Mouse (Mus musculus) embryonic facial prominence, embryonic 14.5 days (tissue): Measurements from ENCODE around the gene Zfp292. TPM values are rescaled to one million over a fixed set of nuclear protein-coding genes. Genes with fewer than 3 reads are reported as not detected.
"Not testable (repeated sequence)": the region's sequence is repeated elsewhere in the genome, so short reads cannot be mapped to it uniquely, and the experiment has no call there.

ENCODE experiments used
- ATAC-seq: fragments of 200-750 bp; cut with Nextera tagmentation; 2 replicates; pipeline ENCODE4 v1.8.0; 2017; ENCODE audit warnings: low read depth, moderate number of reproducible peaks, moderate TSS enrichment
- DNase-seq: peaks from one replicate; pipeline ENCODE4 v3.0.0-alpha.2; 2015; ENCODE audit warnings: low spot score
- H3K27ac ChIP-seq: fragments of 300-500 bp; sonication (generic); replicated peaks from 2 replicates; pipeline ENCODE4 v1.5.1; 2014; ENCODE audit warnings: low read depth, mild to moderate bottlenecking, low read length, moderate library complexity
- H3K27me3 ChIP-seq: fragments of 300-500 bp; sonication (generic); replicated peaks from 2 replicates; pipeline ENCODE4 v1.6.1; 2014; ENCODE audit warnings: low read length; ENCODE audit not compliant: control insufficient read depth, insufficient read depth
- H3K36me3 ChIP-seq: fragments of 300-500 bp; sonication (generic); 2 replicates; pipeline ENCODE4 v1.6.1; 2014; ENCODE audit warnings: low read length, mixed read lengths; ENCODE audit not compliant: control insufficient read depth, insufficient read depth
- H3K4me1 ChIP-seq: fragments of 300-500 bp; sonication (generic); 2 replicates; pipeline ENCODE4 v1.6.1; 2014; ENCODE audit warnings: antibody characterized with exemption, low read length; ENCODE audit not compliant: control insufficient read depth, insufficient read depth
- H3K4me2 ChIP-seq: fragments of 300-500 bp; sonication (generic); 2 replicates; pipeline ENCODE4 v1.6.1; 2014; ENCODE audit warnings: low read depth, mild to moderate bottlenecking, low read length, moderate library complexity, mixed read lengths
- H3K4me3 ChIP-seq: fragments of 300-500 bp; sonication (generic); 2 replicates; pipeline ENCODE4 v1.5.1; 2014; ENCODE audit warnings: low read depth, mild to moderate bottlenecking, low read length
- H3K9ac ChIP-seq: fragments of 300-500 bp; sonication (generic); 2 replicates; pipeline ENCODE4 v1.6.1; 2014; ENCODE audit warnings: low read depth, mild to moderate bottlenecking, low read length, moderate library complexity, mixed read lengths
- H3K9me3 ChIP-seq: fragments of 300-500 bp; sonication (generic); 2 replicates; pipeline ENCODE4 v1.6.1; 2016; ENCODE audit warnings: low read length; ENCODE audit not compliant: control insufficient read depth
- WGBS: fragments of 180-500 bp; shearing (Covaris S2); extraction: QIAGEN DNeasy Blood & Tissue Kit; methylation state at CpG from one replicate; pipeline ENCODE4 v1.1.7; 2014; 5-methylcytosine and 5-hydroxymethylcytosine counted together
- polyA plus RNA-seq: library from polyadenylated mRNA; unstranded; fragments of >200 nt; fragmentation: Nextera tagmentation; extraction: Ambion mirVana; gene quantifications from 2 replicates; pipeline ENCODE4 v1.2.1, GENCODE M21; 2014

Zfp292 gene
- 21.7 and 23.2 TPM in 2 replicates for polyA plus RNA-seq

DNA sequence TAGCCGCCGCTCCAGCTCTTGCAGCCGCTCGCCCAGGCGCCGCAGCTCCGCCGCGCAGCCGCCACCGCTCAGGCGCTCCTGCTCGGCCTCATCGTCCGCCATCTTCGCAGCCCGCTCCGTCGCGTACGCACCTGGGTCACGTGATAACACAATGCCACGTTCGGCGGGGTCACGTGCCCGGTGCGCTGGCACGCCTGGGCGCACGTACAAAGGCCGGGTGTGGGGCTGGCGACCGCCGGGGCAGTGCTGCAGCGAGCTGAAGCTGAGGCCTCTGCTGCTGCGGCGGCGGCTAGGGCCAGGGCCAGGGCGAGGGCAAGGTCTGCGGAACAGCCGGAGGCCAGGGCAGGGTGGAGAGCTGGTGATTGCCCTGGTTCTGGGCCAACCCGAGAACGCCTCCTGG lies at the start of gene Zfp292:
Gene Zfp292 (minus strand): TSS at position 143 of the 400 bp plus-strand sequence.
- Histone ChIP-seq H3K9ac (peak within 1 kb of the TSS; percentile 100), H3K36me3 (0 out of 2 replicates have a peak, but pooled peaks cover 3% of the 10 kb centered on the region), H3K9me3 (no peaks in the 10 kb centered on the region), H3K4me1 (peaks cover 12% of the 10 kb centered on the region), H3K4me2 (peak within 1 kb of the TSS; percentile 76), H3K27ac (peak within 1 kb of the TSS; percentile 98), H3K27me3 (no peaks in the 10 kb centered on the region), H3K4me3 (peak within 1 kb of the TSS; percentile 98)
- ATAC-seq (peak; percentile 94), DNase-seq (peak; percentile 97)
- WGBS, result 0% methylated on average over 31 of the region's 44 CpGs

DNA sequence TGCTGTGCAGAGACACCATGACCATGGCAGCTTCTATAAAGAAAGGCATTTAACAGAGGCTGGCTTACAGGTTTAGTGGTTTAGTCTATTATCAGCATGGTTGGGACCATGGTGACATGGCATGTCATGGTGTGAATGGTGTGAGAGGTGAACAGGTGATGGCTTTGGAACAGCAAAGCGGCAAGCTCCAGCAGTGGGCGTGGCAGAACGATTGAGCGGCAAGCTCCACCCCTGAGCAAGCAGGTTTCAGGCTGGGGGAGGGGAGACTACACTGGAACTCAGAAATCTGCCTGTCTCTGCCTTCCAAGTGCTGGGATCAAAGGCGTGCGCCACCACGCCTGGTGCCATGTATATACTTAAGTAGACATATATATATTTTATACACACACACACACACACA lies 45.6 kb upstream of the Zfp292 start:
- 74% methylated on average over 7 of the region's 7 CpGs for WGBS

DNA sequence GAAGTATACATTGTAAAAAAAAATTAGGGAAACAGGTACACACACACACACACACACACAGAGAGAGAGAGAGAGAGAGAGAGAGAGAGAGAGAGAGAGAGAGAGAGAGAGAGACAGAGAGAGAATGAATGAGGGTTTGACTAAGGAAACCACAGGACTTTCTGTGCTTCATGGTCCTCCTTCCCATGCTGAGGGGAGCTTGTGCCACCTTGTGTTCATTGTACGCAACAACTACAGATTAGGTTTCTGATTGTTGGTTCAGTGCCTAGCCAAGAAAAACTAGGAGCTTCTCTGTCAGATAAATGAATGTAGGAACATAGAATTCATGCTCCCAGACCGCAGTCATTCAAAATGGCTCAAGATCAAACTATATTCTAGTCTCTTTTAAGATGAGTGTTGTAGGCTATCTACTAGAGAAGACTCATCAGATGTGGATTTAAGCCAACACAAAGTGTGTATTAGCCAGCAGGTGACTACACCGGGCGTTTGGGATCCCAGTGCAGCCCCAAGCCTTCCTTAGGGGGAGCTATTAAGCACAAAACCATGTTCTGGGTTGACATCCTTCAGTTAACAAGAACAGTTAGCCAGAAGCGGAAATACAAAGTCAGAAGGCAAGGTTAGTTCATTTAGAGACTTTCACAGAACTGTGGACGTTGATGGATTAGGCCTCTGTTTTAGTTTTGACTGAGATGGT lies 39.6 kb upstream of the Zfp292 start:
- Histone ChIP-seq H3K4me3 (no peak overlapping the region), H3K27me3 (no peaks in the 10 kb centered on the region), H3K4me1 (no peaks in the 10 kb centered on the region), H3K27ac (no peak overlapping the region), H3K9ac (no peak overlapping the region), H3K4me2 (no peak overlapping the region), H3K36me3 (no peaks in the 10 kb centered on the region), H3K9me3 (no peaks in the 10 kb centered on the region)
- ATAC-seq (0 out of 2 replicates have a peak, but pooled peaks have one; percentile 57), DNase-seq (peak; percentile 85)
- WGBS, result 65% methylated on average over 6 of the region's 6 CpGs

More for the DNA sequence above, 45.6 kb upstream of the Zfp292 start:
- not testable (repeated sequence) for H3K27me3 ChIP-seq, H3K4me2 ChIP-seq, H3K27ac ChIP-seq, H3K4me1 ChIP-seq, DNase-seq, H3K36me3 ChIP-seq, H3K4me3 ChIP-seq, H3K9ac ChIP-seq, ATAC-seq, H3K9me3 ChIP-seq

DNA sequence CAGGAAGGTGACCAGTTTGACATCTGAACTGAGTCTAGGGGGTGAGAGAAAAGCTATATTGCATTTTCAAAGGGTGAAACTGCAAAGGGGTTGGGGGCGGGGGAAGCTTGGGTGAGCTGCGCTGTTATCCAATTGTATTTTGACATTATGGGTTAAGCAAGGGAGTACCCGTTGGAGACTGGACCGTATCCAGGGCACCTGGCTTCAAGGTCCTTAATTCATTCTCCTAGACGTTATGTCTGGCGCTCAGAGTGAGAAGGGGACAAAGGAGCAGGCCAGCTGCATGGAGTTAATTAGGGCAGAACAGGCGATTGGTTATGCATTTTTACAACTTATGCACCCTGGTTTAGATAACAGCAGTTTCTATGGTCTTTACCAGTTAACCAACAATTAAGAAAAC lies 34.6 kb upstream of the Zfp292 start:
- H3K4me3 ChIP-seq, result no peak overlapping the region
- WGBS, result 59% methylated on average over 7 of the region's 7 CpGs
- H3K9me3 ChIP-seq, result no peaks in the 10 kb centered on the region
- H3K4me1 ChIP-seq, result no peaks in the 10 kb centered on the region
- H3K27me3 ChIP-seq, result no peaks in the 10 kb centered on the region
- DNase-seq (peak; percentile 59), ATAC-seq (0 out of 2 replicates have a peak, but pooled peaks have one; percentile 50)
- no peak overlapping the region for H3K4me2 ChIP-seq
- no peak overlapping the region for H3K27ac ChIP-seq
- H3K36me3 ChIP-seq, result no peaks in the 10 kb centered on the region
- no peak overlapping the region for H3K9ac ChIP-seq

DNA sequence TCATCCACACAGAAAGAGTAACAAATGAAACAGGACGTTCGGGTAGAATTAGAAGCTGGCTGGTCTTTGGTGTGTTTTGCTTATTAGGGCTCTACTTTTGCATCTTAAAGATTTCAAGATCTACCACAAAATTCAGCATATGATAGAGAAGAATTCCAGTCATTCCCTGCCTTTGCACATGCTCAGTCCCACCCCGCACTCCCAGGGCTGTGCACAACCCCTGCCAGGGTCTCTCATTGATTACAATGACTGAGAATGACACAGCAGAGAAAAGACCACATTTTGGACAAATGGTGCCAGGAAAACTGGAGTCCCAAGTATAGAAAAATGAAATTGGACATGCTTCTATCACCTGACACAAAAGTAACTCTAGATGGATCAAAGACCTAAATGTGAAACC lies 29.4 kb upstream of the Zfp292 start:
- no peaks in the 10 kb centered on the region for H3K4me1 ChIP-seq
- no peak overlapping the region for H3K4me3 ChIP-seq

DNA sequence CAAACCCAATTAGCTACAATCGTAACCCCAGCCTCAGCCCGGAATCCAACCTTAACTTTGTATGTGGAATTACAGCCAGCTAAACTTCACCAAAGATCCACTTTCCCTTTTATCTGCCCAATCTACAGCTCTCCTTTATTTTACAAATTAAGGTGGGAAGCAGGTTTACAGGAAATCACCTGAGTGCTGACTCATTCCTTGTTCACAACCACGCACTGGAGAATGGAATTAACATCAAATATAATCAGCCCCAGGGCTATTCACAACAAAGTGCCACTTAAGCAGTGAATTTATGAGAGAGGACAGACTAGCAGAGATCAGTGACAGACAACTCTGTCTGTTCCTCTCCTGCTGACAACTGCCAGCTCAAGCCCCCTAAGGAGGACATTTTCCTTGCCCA lies 28.6 kb upstream of the Zfp292 start:
- H3K36me3 ChIP-seq, result no peaks in the 10 kb centered on the region
- no peaks in the 10 kb centered on the region for H3K4me1 ChIP-seq
- no peak overlapping the region for H3K9ac ChIP-seq
- DNase-seq (no peak), ATAC-seq (no peak)
- no peaks in the 10 kb centered on the region for H3K9me3 ChIP-seq
- H3K4me2 ChIP-seq, result no peak overlapping the region
- no peak overlapping the region for H3K4me3 ChIP-seq
- 52% methylated on average over 3 of the region's 3 CpGs for WGBS
- H3K27ac ChIP-seq, result no peak overlapping the region
- H3K27me3 ChIP-seq, result no peaks in the 10 kb centered on the region

More for the DNA sequence above, 29.4 kb upstream of the Zfp292 start:
- DNase-seq, result no peak
- no peak for ATAC-seq
- Histone ChIP-seq H3K9me3 (no peaks in the 10 kb centered on the region), H3K27ac (no peak overlapping the region), H3K4me2 (no peak overlapping the region), H3K36me3 (no peaks in the 10 kb centered on the region), H3K27me3 (no peaks in the 10 kb centered on the region), H3K9ac (no peak overlapping the region)
- 73% methylated on average over 3 of the region's 3 CpGs for WGBS

DNA sequence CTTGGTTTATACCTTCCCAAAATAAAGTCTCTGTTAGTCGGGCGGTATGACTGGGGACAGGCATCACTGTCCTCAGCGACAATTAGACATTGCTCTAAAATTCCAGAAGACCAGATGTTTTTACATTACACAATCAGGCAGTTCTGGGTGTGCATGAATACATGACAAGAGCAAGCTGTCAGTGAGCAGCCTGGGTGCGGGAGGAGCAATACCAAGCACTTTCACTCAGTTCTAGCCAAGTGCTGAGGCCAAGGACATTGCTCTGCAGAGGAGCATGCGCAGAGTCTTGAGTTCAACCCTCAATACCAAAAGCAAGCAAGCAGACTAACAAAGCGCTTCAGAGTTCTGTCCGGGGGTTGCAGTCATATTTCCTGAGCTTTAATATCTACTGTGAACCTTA lies 25.4 kb upstream of the Zfp292 start:
- no peak overlapping the region for H3K4me3 ChIP-seq
- ATAC-seq (no peak), DNase-seq (no peak)
- no peak overlapping the region for H3K27ac ChIP-seq
- no peaks in the 10 kb centered on the region for H3K36me3 ChIP-seq
- no peaks in the 10 kb centered on the region for H3K9me3 ChIP-seq
- WGBS, result 76% methylated on average over 7 of the region's 7 CpGs
- H3K4me2 ChIP-seq, result no peak overlapping the region
- H3K27me3 ChIP-seq, result no peaks in the 10 kb centered on the region
- no peak overlapping the region for H3K9ac ChIP-seq
- H3K4me1 ChIP-seq, result no peaks in the 10 kb centered on the region

DNA sequence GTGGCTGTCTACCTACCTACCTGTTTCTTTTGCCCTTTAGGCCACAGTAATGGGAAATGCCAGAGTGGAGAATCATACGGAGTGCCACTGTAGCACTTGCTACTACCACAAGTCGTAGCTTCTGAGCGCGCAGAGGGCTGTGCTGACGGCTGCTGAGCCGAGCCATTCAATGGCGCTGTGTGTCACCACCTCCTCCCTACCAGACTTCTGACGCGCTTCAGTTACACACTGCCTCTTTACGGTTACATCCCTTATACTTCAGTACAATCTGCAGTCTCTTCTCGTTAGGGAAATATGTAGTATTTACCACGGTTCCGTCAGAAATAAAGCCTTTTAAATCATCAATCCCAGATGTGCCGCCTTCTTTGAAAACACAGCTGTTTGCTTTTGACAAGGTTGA lies 24.3 kb upstream of the Zfp292 start:
- H3K9ac ChIP-seq, result no peak overlapping the region

DNA sequence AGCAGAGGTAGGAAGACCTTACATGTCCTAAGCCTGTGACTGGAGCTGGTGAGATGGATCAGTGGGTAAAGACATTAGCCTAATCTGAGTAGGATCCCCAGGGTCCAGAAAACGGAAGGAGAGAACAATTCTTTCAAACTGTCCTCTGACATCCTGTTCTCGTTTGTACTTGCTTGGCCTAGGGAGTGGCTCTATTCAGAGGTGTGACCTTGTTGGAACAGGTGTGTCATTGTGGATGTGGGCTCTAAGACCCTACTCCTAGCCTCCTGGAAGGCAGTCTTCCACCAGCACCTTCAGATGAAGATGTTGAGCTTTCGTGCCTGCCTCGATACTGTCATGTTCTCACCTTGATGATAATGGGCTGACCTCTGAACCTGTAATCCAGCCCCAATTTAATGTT lies 23.4 kb upstream of the Zfp292 start:
- Histone ChIP-seq H3K36me3 (no peaks in the 10 kb centered on the region), H3K27me3 (no peaks in the 10 kb centered on the region), H3K27ac (no peak overlapping the region), H3K4me3 (no peak overlapping the region), H3K4me2 (no peak overlapping the region), H3K9me3 (no peaks in the 10 kb centered on the region), H3K4me1 (no peaks in the 10 kb centered on the region), H3K9ac (no peak overlapping the region)
- WGBS, result 74% methylated on average over 4 of the region's 4 CpGs
- ATAC-seq (no peak), DNase-seq (no peak)

More for the DNA sequence above, 24.3 kb upstream of the Zfp292 start:
- peak; percentile 63 for DNase-seq
- no peaks in the 10 kb centered on the region for H3K9me3 ChIP-seq
- ATAC-seq, result no peak; the same call in 1 of the 2 replicates
- 33% methylated on average over 14 of the region's 14 CpGs for WGBS
- no peak overlapping the region for H3K27ac ChIP-seq
- H3K4me2 ChIP-seq, result peak overlapping the region; percentile 23; the same call in 1 of the 2 replicates
- no peaks in the 10 kb centered on the region for H3K36me3 ChIP-seq
- no peak overlapping the region for H3K4me3 ChIP-seq
- no peaks in the 10 kb centered on the region for H3K27me3 ChIP-seq
- no peaks in the 10 kb centered on the region for H3K4me1 ChIP-seq
